Mouse (Mus musculus) midbrain, embryonic 14.5 days (tissue): ENCODE measurements around the gene Rs1. TPM values are rescaled to one million over a fixed set of nuclear protein-coding genes. Genes with fewer than 3 reads are reported as not detected.
A peak's percentile ranks its signal among the peaks of the same experiment; 100 is the strongest.
"Not testable (repeated sequence)": the region's sequence is repeated elsewhere in the genome, so short reads cannot be mapped to it uniquely, and the experiment has no call there.

Experiments
- ATAC-seq: fragments of 200-750 bp; cut with Nextera tagmentation; 2 replicates; pipeline ENCODE4 v1.8.0; 2017; ENCODE audit warnings: moderate number of reproducible peaks, moderate library complexity; ENCODE audit not compliant: low FRiP score, low TSS enrichment
- DNase-seq: peaks from one replicate; pipeline ENCODE4 v3.0.0-alpha.2; 2015
- H3K27ac ChIP-seq: fragments of 300-500 bp; sonication (generic); replicated peaks from 2 replicates; pipeline ENCODE4 v1.5.1; 2014; ENCODE audit warnings: mild to moderate bottlenecking, low read depth, low read length, moderate library complexity
- H3K27me3 ChIP-seq: fragments of 300-500 bp; sonication (generic); 2 replicates; pipeline ENCODE4 v1.6.1; 2014; ENCODE audit warnings: low read length, control low read depth, mixed read lengths; ENCODE audit not compliant: control insufficient read depth, insufficient read depth
- H3K36me3 ChIP-seq: fragments of 300-500 bp; sonication (generic); 2 replicates; pipeline ENCODE4 v1.6.1; 2014; ENCODE audit warnings: low read length, control low read depth; ENCODE audit not compliant: control insufficient read depth, insufficient read depth
- H3K4me1 ChIP-seq: fragments of 300-500 bp; sonication (generic); 2 replicates; pipeline ENCODE4 v1.6.1; 2014; ENCODE audit warnings: mild to moderate bottlenecking, antibody characterized with exemption, low read length, control low read depth; ENCODE audit not compliant: control insufficient read depth, insufficient read depth
- H3K4me2 ChIP-seq: fragments of 300-500 bp; sonication (generic); 2 replicates; pipeline ENCODE4 v1.6.1; 2014; ENCODE audit warnings: mild to moderate bottlenecking, low read length, moderate library complexity
- H3K4me3 ChIP-seq: fragments of 300-500 bp; sonication (generic); replicated peaks from 2 replicates; pipeline ENCODE4 v1.5.1; 2014; ENCODE audit warnings: low read depth, low read length
- H3K9ac ChIP-seq: fragments of 300-500 bp; sonication (generic); replicated peaks from 2 replicates; pipeline ENCODE4 v1.6.1; 2014; ENCODE audit warnings: mild to moderate bottlenecking, low read length, moderate library complexity
- H3K9me3 ChIP-seq: fragments of 300-500 bp; sonication (generic); 2 replicates; pipeline ENCODE4 v1.6.1; 2016; ENCODE audit warnings: low read length, control low read depth, mixed read lengths; ENCODE audit not compliant: control insufficient read depth
- WGBS: fragments of 180-500 bp; shearing (Covaris S2); extraction: QIAGEN DNeasy Blood & Tissue Kit; methylation state at CpG from one replicate; pipeline ENCODE4 v1.1.7; 2014; 5-methylcytosine and 5-hydroxymethylcytosine counted together
- polyA plus RNA-seq: library from polyadenylated mRNA; unstranded; fragments of >200 nt; fragmentation: Nextera tagmentation; extraction: Ambion mirVana; gene quantifications from 2 replicates; pipeline ENCODE4 v1.2.1, GENCODE M21; 2014

Gene Rs1
- polyA plus RNA-seq: 0.04 and 0.07 TPM in 2 replicates

DNA sequence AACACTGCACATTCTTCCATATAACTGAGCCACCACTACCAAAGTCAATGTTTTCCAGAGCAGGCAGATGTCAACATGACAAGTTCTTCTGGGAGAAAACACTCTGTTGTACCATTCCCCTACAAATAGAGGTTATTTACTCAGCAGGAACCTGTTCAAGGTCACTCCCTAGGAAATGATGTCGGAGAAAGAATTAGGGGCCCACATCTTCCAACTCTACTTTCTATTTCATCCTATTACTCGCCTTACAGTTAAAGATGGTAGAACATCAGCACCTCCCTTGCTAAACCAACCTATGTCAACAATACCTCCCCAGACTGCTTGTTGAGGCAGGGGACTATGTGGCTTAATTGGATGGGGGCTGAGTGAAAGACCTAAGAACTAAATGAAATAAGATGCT, at the start of gene Rs1:
TSS of gene Rs1 (plus strand) at position 301 of the 400 bp plus-strand sequence.
- ATAC-seq: no peak

DNA sequence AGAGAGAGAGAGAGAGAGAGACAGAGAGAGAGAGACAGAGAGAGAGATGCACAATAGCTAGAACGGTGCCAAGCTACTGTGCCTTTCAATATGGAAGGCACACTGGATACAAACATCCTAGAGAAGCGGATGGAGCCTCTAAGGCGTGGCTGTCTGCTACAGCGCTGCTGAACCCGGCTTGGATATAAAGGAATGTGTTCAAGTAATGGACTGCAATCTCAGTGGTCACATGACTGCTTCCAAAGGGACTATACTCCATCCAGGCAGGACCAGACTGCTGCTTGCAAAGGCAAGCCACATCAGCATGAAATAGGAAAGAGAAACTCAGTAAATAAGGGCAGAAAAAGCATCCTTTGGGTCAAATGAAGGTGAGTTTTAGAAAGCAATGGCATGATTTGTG, 32.2 kb upstream of the Rs1 start, which contains the start of gene Ppef1:
TSS of gene Ppef1 (minus strand) at position 116 of the 400 bp plus-strand sequence.
- no peak for DNase-seq
- 66% methylated on average over 5 of the region's 5 CpGs for WGBS
- ATAC-seq: no peak
- Histone ChIP-seq H3K9ac (no peak within 1 kb of the TSS), H3K4me3 (no peak within 1 kb of the TSS), H3K27me3 (no peaks in the 10 kb centered on the region; the same call in 1 of the 2 replicates), H3K4me2 (no peak within 1 kb of the TSS), H3K27ac (no peak within 1 kb of the TSS), H3K36me3 (no peaks in the 10 kb centered on the region), H3K9me3 (no peaks in the 10 kb centered on the region), H3K4me1 (no peaks in the 10 kb centered on the region)

More for the DNA sequence above, at the start of gene Rs1:
- 90% methylated on average over 2 of the region's 2 CpGs for WGBS
- no peaks in the 10 kb centered on the region for H3K9me3 ChIP-seq
- H3K27me3 ChIP-seq: no peaks in the 10 kb centered on the region; the same call in 1 of the 2 replicates
- no peak for DNase-seq
- H3K4me3 ChIP-seq: no peak within 1 kb of the TSS; the same call in 1 of the 2 replicates
- no peak within 1 kb of the TSS for H3K27ac ChIP-seq
- peak within 1 kb of the TSS; percentile 47 for H3K4me2 ChIP-seq
- no peaks in the 10 kb centered on the region for H3K4me1 ChIP-seq
- H3K36me3 ChIP-seq: no peaks in the 10 kb centered on the region
- no peak within 1 kb of the TSS for H3K9ac ChIP-seq

DNA sequence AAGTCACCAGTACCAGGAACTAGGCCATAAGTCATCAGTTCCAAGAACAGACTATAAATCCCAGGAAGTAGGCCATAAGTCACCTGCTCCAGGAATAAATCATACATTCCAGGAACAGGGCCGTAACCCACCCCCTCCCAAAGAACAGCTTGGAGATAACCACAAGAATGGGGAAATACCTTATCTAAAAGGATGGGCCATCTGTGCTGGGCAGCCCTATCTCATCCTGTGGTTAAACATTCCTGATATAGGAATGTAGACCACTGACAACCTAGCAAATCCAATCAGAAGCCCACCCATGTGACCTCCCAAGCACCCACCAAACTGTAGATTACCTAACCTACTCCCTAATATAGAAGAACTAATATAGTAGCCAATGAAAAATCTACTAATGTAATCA, 22.4 kb upstream of the Rs1 start:
- Histone ChIP-seq H3K4me2 (no peak overlapping the region), H3K9me3 (no peaks in the 10 kb centered on the region), H3K36me3 (no peaks in the 10 kb centered on the region), H3K4me1 (no peaks in the 10 kb centered on the region), H3K9ac (no peak overlapping the region), H3K4me3 (no peak overlapping the region), H3K27me3 (no peaks in the 10 kb centered on the region), H3K27ac (no peak overlapping the region)
- no peak for ATAC-seq
- WGBS: 96% methylated on average over 1 of the region's 1 CpGs
- DNase-seq: no peak

DNA sequence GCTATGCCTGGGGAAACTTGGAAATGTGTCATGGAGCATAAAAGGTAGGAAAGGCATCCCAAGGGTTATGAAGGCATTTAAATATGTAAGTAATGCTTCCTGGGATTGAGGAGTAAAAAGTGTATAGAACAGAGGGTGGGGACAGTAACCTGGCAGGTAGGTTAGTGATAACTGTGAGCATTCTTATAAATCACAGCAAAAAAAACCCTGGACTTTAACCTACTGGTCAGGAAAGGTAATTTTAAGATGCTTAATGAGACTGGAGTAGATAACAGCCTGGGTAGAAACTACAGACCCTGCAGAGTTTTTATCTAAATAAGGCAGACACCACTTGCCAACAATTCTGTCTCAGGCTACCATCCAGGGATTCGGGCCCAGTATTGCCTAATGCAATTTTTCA, 19.2 kb upstream of the Rs1 start:
- H3K27me3 ChIP-seq: no peaks in the 10 kb centered on the region
- H3K9ac ChIP-seq: no peak overlapping the region
- no peaks in the 10 kb centered on the region for H3K36me3 ChIP-seq
- WGBS: 77% methylated on average over 1 of the region's 1 CpGs
- H3K4me3 ChIP-seq: no peak overlapping the region
- no peak overlapping the region for H3K4me2 ChIP-seq
- DNase-seq: no peak
- no peak overlapping the region for H3K27ac ChIP-seq
- no peaks in the 10 kb centered on the region for H3K4me1 ChIP-seq
- no peak for ATAC-seq
- no peaks in the 10 kb centered on the region for H3K9me3 ChIP-seq

DNA sequence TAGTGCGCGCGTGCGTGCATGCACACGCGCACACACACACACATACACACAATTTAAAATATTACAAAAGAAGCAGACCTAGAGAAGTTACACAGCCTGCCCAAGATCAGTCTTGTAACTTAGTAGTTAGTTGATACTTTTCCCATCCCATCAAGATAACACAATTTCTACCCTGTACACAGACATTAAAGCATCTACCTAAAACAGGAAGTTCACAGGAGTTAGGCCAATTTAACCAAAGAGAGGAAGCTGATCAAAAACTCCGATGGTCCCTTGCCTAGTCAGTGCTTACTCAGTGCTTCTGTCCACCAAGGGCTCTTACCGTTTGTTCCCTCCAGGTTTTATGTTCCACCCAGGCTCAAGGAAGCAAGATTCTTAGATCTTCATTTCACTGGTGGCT, 17.0 kb upstream of the Rs1 start:
- no peak for DNase-seq
- Histone ChIP-seq H3K9me3 (no peaks in the 10 kb centered on the region), H3K36me3 (no peaks in the 10 kb centered on the region), H3K4me3 (no peak overlapping the region), H3K9ac (no peak overlapping the region), H3K4me1 (no peaks in the 10 kb centered on the region), H3K4me2 (no peak overlapping the region), H3K27me3 (no peaks in the 10 kb centered on the region), H3K27ac (no peak overlapping the region)
- WGBS: 96% methylated on average over 8 of the region's 8 CpGs
- no peak for ATAC-seq

DNA sequence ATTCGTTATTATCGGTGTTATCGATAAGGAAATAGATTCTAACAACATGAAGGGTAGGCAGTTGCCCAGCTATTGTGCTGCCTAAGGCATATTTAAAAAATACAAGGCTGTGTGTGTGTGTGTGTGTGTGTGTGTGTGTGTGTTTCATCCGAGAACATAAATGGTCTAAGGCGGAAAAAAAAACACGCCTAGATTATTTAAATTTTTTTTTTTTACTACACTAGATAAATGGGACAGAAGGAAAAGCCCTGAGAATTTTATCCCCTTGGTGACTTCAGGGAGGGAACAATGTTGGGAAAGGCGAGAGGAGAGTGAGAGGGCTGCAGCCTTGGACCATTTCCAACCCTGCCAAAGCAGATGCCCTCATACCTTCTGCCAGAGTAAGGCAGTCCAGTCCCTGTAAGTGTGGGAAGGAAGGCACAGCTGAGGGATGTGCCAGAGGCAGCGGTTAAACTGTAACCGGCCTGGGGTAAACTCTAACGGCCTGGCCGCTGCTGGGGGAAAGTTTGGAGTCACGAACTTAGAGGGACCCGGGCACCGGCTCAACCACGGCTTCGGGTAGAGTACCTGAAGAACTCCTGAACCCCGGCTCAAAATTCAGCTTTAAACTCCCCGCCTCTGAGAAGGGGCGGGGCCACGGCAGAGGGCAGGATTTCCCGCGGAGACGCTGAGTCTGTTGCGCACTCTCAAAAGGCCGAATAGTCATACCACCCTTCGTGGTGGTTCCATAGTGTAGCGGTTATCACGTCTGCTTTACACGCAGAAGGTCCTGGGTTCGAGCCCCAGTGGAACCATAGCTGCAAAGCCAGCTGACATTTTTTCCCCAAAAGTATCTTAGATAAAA, 2.2 kb upstream of the Rs1 start:
- no peaks in the 10 kb centered on the region; the same call in 1 of the 2 replicates for H3K27me3 ChIP-seq
- peak overlapping the region; percentile 47 for H3K4me2 ChIP-seq
- H3K4me3 ChIP-seq: peak overlapping the region; percentile 41
- 34% methylated on average over 30 of the region's 30 CpGs for WGBS
- no peaks in the 10 kb centered on the region for H3K4me1 ChIP-seq
- H3K27ac ChIP-seq: no peak overlapping the region
- H3K36me3 ChIP-seq: no peaks in the 10 kb centered on the region
- no peaks in the 10 kb centered on the region for H3K9me3 ChIP-seq
- H3K9ac ChIP-seq: no peak overlapping the region
- ATAC-seq: peak; percentile 97
- DNase-seq: peak; percentile 91

DNA sequence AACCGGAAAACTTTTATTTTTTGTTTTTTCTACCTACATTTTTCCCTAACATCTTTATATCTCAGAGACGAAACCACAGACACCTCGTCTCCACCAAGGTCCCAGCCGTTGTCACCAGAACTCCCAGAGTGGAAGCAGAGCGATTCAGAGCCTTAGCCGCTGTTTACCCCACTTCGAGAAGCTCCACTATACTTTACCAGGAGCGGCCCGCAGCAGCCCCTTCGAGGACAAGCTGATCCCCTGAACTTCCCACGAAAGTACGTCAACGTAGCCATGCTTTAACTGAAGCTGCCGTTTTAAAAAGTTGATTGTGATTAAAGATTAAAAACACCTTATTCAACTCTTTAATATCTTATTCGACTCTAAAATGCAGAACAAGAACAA, 1.6 kb upstream of the Rs1 start:
- ATAC-seq: peak; percentile 86; the same call in 1 of the 2 replicates
- H3K4me2 ChIP-seq: peak overlapping the region; percentile 47
- no peak overlapping the region for H3K9ac ChIP-seq
- H3K27me3 ChIP-seq: no peaks in the 10 kb centered on the region; the same call in 1 of the 2 replicates
- WGBS: 21% methylated on average over 15 of the region's 15 CpGs
- peak overlapping the region; percentile 41 for H3K4me3 ChIP-seq
- no peaks in the 10 kb centered on the region for H3K4me1 ChIP-seq
- H3K36me3 ChIP-seq: no peaks in the 10 kb centered on the region
- H3K9me3 ChIP-seq: no peaks in the 10 kb centered on the region
- H3K27ac ChIP-seq: no peak overlapping the region
- no peak for DNase-seq

DNA sequence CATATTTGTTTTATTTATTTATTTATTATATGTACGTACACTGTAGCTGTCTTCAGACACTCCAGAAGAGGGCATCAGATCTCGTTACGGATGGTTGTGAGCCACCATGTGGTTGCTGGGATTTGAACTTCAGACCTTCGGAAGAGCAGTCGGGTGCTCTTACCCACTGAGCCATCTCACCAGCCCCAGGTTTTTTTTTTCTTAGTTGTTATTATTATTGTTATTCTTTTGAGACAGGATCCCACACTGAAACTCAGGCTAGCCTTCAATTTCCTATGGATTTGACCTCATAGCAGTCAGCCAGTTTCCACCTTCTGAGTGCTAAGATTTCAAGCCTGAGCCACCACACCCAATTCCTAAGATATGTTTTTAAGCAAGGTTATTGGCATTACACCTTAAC, 1.8 kb downstream of the Rs1 start:
- 88% methylated on average over 5 of the region's 5 CpGs for WGBS

DNA sequence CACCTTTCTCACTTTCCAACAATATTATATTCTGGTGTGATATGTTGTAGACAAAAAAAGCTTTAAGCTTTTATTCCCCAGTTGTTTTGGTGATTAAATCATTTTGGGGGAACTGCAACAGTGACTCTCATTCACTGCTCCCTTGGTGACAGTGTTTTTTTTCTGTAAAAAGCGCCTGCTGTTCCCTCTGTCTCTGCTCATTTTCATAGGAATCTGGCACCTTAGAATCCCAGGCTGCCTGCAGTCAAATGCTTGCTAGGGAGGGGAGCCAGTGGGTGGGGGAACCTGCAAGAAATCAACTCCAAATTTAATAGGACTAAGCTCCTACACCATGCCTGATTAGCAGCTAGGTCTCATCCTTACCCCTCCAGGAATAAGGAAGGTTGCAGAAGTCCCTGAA, 5.2 kb downstream of the Rs1 start:
- no peaks in the 10 kb centered on the region for H3K9me3 ChIP-seq
- H3K4me2 ChIP-seq: no peak overlapping the region
- WGBS: 27% methylated on average over 1 of the region's 1 CpGs
- H3K36me3 ChIP-seq: no peaks in the 10 kb centered on the region
- H3K4me1 ChIP-seq: no peaks in the 10 kb centered on the region
- no peak overlapping the region for H3K9ac ChIP-seq
- no peak overlapping the region for H3K4me3 ChIP-seq
- no peak overlapping the region for H3K27ac ChIP-seq
- DNase-seq (no peak), ATAC-seq (no peak)
- no peaks in the 10 kb centered on the region for H3K27me3 ChIP-seq

More for the DNA sequence above, 1.8 kb downstream of the Rs1 start:
- H3K36me3 ChIP-seq, DNase-seq, H3K4me2 ChIP-seq, H3K9me3 ChIP-seq, H3K9ac ChIP-seq, H3K4me3 ChIP-seq, H3K27ac ChIP-seq, H3K27me3 ChIP-seq, ATAC-seq, H3K4me1 ChIP-seq: not testable (repeated sequence)
